Mouse (Mus musculus): Measurements from ENCODE around the gene Nanp. TPM values are rescaled to one million over a fixed set of nuclear protein-coding genes. Genes with fewer than 3 reads are reported as not detected.

Nanp gene
- total RNA-seq (2015; ENCODE audit: low replicate concordance) (51.6 and 59.8 TPM in 2 replicates), total RNA-seq (2017; ENCODE audit: low replicate concordance) (51.8 and 55.6 TPM in 2 replicates)

- ATAC-seq (replicated peaks; ENCODE audit: low FRiP score, poor library complexity, severe bottlenecking) = peak; percentile 84
These were observed at the start of gene Nanp, which contains the start of gene Ninl for GRCm38 (mm10) chr2:151039232-151039695. Gene Nanp (minus strand): TSS chr2:151039398. Gene Ninl (minus strand): TSS chr2:151039382.

DNA sequence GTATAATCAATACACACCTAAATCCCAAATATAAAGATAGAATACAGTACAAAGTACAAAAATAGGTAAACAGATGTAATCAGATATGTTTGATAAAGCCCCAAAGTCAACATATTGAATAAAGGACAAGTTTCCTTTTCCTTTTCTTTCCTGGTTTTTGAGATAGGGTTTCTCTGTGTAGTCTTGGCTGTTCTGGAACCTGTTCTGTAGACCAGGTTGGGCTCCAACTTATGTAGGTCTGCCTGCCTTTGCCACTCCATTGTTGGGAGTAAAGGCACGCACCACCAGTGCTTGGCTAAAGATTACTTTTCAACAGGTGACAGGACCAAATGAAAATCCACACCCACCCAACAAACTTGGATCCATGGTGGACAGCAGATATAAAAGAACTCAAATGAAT, 17.4 kb upstream of the Nanp start:
- ATAC-seq (replicated peaks; ENCODE audit: low FRiP score, poor library complexity, severe bottlenecking) = no peak

- no peak for ATAC-seq (replicated peaks; ENCODE audit: low FRiP score, poor library complexity, severe bottlenecking)
These were observed 1.2 kb upstream of the Nanp start for GRCm38 (mm10) chr2:151040411-151040810.

- peak; percentile 23 for ATAC-seq (replicated peaks; ENCODE audit: low FRiP score, poor library complexity, severe bottlenecking)
These were observed 528 bp upstream of the Nanp start for GRCm38 (mm10) chr2:151039726-151040125.

- peak; percentile 12; the same call in 1 of the 2 replicates for ATAC-seq (replicated peaks; ENCODE audit: low FRiP score, poor library complexity, severe bottlenecking)
These were observed 381 bp downstream of the Nanp start for GRCm38 (mm10) chr2:151038811-151039222.

DNA sequence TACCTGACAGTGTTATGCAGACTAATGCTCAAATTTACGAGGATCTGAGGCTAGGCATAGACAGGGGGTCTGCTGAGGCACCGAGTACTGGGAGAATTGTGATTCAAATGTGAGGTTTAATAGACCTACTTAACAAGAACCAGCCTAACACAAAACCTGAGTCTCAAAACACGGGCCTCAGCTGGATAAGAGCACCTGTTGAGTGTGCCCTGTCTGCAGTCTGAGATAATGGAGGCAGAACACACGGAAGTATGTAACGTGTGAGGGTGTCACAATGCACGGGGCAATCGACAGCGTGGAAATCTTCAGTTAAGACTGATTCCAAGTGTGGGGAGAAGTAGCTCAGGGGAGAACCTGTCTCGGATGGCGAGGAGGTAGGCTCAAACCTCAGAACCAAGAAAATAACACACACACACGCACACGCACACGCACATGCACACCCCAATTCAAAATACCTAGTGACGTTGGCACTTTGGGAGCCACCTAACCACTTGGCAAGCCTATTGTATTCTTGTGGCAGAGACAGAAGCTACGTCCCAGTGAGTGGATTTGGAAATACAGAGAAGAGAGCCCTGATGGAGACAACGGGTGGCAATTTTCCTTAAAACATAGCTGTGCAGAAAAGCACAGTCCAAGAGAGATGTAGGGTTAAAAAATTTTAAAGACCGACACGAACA, 1.2 kb downstream of the Nanp start:
- ATAC-seq (replicated peaks; ENCODE audit: low FRiP score, poor library complexity, severe bottlenecking) = peak; percentile 75

- peak; percentile 32; the same call in 1 of the 2 replicates for ATAC-seq (replicated peaks; ENCODE audit: low FRiP score, poor library complexity, severe bottlenecking)
These were observed 1.9 kb downstream of the Nanp start for GRCm38 (mm10) chr2:151037292-151037691.

DNA sequence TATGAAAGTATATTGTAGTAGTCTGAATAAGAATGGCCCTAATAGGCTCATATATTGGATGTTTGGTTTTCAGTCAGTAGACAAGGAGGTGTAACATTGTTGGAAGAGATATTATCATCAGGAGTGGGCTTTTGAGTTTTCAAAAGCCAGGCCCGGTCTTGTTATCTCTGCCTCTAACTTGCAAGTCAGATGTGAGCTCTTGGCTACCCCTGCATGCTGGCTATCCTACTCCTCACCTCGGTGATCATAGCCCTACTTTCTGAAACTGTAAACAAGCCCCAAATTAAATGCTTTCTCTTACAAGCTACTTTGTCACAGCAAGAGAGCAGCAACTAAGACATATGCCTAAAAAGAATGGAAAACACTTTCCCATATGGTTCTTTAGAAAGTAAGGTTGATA, 2.5 kb downstream of the Nanp start:
- ATAC-seq (replicated peaks; ENCODE audit: low FRiP score, poor library complexity, severe bottlenecking) = no peak

DNA sequence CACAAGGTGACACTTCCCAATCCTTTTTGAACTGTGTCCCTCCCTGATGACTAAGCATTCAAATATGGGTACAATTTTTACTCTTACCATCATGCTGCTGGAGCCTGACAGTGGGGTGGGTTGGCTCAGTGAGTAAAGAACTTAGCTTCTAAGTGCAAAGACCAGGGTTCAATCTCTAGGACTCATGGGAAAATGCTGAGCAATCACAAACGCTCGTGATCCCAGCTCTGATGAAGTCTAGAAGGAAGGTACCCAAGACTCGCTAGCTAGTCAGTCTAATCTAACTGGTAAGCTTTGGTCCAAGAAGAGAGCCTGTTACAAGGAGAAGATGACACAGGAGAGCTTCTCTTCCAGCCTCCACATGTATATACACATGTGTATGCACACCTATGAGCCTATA, 4.8 kb downstream of the Nanp start:
- no peak for ATAC-seq (replicated peaks; ENCODE audit: low FRiP score, poor library complexity, severe bottlenecking)

DNA sequence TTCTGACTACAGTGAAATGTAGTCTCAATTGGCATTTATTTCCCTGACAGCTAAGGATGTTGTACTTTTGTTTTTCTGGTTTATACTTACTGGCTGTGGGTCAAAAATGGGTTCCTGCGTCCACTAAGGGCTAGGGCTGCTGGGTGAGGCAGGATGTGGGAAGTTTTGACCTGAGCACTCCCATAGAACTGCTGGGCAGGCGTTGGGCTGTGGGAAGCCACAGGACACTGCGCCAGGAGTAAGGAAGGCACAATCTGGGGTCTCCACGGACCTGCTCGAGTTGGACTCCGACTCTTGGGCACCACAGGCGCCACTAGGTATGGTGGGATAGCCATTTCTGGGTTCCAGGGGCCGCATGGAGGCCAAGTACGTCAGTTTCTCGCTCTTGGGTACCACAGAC, 18.0 kb downstream of the Nanp start:
- no peak for ATAC-seq (replicated peaks; ENCODE audit: low FRiP score, poor library complexity, severe bottlenecking)

- no peak for ATAC-seq (replicated peaks; ENCODE audit: low FRiP score, poor library complexity, severe bottlenecking)
These were observed 23.9 kb downstream of the Nanp start for GRCm38 (mm10) chr2:151015316-151015715.

- peak; percentile 73 for ATAC-seq (replicated peaks; ENCODE audit: low FRiP score, poor library complexity, severe bottlenecking)
These were observed 27.9 kb downstream of the Nanp start for GRCm38 (mm10) chr2:151011273-151011672.

DNA sequence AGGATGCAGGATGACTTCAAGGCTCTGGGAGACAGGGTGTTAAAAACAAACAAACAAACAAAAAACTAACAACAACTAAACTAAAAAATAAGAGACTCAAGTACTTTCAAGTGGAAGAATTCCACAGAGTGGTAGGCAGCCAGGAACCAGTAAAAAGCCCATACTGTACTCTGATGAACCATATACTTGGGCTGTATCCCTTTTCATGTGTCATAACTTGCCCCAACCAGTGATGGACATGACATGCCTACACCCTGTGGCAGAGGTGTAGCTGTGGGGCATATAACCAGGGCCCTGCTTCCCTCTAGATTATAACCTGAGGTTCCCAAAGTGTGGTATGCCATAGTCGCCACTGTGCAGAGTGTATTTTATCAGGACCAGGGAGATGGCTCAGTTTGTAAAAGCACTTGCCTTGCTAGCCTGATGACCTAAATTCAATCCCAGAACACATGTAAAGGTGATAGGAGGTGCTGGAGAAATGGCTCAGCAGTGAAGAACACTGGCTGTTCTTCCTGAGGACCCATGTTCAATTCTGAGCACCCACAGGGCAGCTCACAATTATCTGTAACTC, 29.6 kb downstream of the Nanp start:
- peak; percentile 21 for ATAC-seq (replicated peaks; ENCODE audit: low FRiP score, poor library complexity, severe bottlenecking)

DNA sequence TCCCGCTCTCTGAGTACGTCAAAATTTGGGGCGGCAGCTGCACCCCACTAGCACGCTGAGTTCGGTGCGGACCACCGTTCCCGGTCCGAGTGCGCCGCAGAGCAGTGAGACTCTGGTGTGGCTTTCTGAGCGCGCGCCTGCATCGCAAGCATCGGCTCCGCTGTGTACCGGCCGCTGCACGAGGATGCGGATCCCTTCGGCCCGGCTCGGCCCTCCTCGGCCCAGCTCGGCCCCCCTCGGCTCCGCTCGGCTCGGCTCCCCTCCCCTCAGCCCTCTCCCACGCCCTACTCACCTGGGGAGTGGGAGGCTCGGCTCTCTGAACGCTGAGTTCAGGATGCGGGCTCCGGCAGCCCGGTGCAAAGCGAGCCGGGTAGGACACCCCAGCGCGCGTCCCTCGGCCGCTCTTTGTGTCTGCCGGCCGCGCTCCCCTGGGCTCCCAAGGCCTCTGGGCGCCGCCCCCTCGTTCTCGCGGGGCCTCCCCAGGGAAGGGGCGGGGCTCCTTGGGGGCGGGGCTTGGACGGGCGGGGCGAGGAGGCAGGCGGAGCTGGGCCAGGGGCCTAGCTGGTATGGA, 30.2 kb downstream of the Nanp start:
- ATAC-seq (replicated peaks; ENCODE audit: low FRiP score, poor library complexity, severe bottlenecking) = peak; percentile 76

DNA sequence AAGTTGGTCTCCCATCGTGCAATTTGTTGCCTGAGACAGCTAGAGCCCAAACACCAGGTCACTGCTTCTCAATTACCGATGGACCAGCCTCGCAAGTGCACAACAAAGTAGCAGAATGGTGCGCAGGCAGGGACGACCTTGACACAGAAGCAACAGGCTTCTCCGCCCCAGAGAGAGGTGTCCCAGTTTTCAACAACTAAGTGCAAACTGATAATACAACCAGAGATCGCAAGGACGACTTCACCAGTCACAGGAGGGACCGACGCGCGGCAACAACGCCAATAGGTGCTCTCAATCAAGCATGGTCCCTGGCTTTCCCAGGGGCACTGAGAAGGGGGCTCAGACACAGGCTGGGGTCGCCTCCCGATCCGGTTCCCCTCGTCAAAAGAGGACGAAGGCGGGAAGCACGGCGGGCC, 30.7 kb downstream of the Nanp start:
- peak; percentile 58 for ATAC-seq (replicated peaks; ENCODE audit: low FRiP score, poor library complexity, severe bottlenecking)

GRCm38 (mm10) chr2:151008006-151008405, 31.2 kb downstream of the Nanp start:
- ATAC-seq (replicated peaks; ENCODE audit: low FRiP score, poor library complexity, severe bottlenecking) = no peak

DNA sequence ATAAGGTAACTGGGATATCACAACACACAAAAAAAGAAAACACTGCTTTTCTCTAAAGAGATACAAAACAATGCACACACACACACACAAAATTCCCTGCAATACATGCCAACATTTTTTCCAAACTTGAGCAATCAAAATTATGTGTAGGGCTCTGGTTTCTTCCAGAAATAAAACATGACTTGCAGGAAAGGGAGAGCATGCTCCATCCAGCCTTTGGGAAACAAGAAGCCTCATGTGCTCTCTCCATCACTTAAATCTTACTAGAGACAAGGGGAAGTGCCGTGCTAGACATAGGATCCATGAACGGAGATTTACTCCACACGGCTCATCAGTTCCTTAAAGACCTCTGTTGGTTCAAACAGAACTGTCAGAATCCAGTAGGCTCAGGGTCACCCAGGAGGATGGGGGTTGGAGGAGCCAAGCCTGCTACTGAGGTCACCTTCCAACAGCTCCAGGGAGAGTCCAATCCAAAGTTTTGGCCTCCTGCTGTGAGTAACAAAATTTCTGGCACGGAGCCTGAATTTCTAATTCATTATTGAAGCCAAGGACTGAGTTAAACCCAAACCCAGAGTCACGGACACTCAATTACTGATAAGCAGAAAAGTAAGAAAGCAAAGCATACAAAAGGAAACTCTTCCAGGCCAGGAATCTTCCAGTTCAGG, 32.8 kb downstream of the Nanp start:
- no peak for ATAC-seq (replicated peaks; ENCODE audit: low FRiP score, poor library complexity, severe bottlenecking)

DNA sequence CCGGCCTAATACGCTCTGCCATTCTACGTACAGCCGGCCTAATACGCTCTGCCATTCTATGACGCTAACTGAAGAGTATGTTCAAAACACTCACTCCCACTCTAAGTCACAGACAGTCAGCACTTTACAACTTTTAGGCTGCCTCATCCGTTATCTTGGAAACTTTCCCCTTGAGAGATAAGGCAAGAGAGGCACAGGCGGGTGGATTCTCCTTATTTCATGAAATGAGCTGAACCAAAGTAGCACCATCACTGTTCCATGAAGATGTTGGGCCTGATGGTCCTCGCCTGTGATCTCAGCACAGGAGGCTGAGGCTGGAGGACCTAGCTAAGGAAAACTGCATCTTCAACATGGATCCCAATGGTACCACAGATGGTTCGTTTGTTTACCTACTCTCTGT, 34.8 kb downstream of the Nanp start:
- no peak for ATAC-seq (replicated peaks; ENCODE audit: low FRiP score, poor library complexity, severe bottlenecking)

- no peak for ATAC-seq (replicated peaks; ENCODE audit: low FRiP score, poor library complexity, severe bottlenecking)
These were observed 35.4 kb downstream of the Nanp start for GRCm38 (mm10) chr2:151003796-151004195.

DNA sequence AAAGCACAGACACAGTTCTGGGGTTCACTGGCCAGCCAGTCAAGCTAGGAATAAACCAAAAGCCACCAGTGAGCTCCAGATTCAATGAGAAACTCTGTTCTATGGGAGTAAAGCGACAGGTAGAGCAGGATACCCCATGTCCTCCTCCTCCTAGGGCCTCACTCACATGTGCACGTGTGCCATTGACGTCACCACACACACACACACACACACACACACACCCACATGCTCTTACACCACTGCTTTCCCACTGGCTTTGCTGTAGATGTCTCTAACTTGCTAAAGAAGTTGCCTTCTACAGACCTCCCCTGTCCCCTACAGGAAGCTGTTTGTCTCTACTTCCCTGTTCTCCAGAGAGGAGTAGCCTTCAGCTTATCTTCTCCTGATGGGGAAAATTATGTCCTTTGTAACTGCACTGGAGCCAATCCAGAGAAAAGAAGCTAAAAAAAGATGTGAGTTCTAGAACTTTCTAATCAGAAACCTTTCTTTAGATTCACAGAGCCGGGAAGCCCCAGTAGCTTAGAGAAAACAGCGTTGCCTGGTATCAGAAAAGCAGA, 37.5 kb downstream of the Nanp start:
- no peak for ATAC-seq (replicated peaks; ENCODE audit: low FRiP score, poor library complexity, severe bottlenecking)

Data from erythroid progenitor cell, adult 5-6 weeks (primary cell).